Mouse (Mus musculus) midbrain, embryonic 16.5 days (tissue): ENCODE data around the gene Kremen1. TPM values are rescaled to one million over a fixed set of nuclear protein-coding genes. Genes with fewer than 3 reads are reported as not detected.

ENCODE experiments used
- ATAC-seq: fragments of 200-750 bp; cut with Nextera tagmentation; 2 replicates; pipeline ENCODE4 v1.8.0; 2017; ENCODE audit warnings: moderate TSS enrichment
- H3K27ac ChIP-seq: fragments of 300-500 bp; sonication (generic); 2 replicates; pipeline ENCODE4 v1.5.1; 2014; ENCODE audit warnings: mild to moderate bottlenecking, low read length, mixed read lengths
- H3K27me3 ChIP-seq: fragments of 300-500 bp; sonication (generic); 2 replicates; pipeline ENCODE4 v1.6.1; 2014; ENCODE audit warnings: low read depth, low read length, mixed read lengths; ENCODE audit not compliant: control insufficient read depth, insufficient read depth
- H3K36me3 ChIP-seq: fragments of 300-500 bp; sonication (generic); 2 replicates; pipeline ENCODE4 v1.6.1; 2014; ENCODE audit warnings: mild to moderate bottlenecking, low read length, moderate library complexity, mixed read lengths; ENCODE audit not compliant: control insufficient read depth, insufficient read depth
- H3K4me1 ChIP-seq: fragments of 300-500 bp; sonication (generic); 2 replicates; pipeline ENCODE4 v1.6.1; 2014; ENCODE audit warnings: mild to moderate bottlenecking, low read length, mixed read lengths; ENCODE audit not compliant: control insufficient read depth, insufficient read depth
- H3K4me2 ChIP-seq: fragments of 300-500 bp; sonication (generic); 2 replicates; pipeline ENCODE4 v1.6.1; 2014; ENCODE audit warnings: mild to moderate bottlenecking, low read length, mixed read lengths
- H3K4me3 ChIP-seq: fragments of 300-500 bp; sonication (generic); 2 replicates; pipeline ENCODE4 v1.5.1; 2014; ENCODE audit warnings: low read depth, mild to moderate bottlenecking, low read length, moderate library complexity, mixed read lengths
- H3K9ac ChIP-seq: fragments of 300-500 bp; sonication (generic); 2 replicates; pipeline ENCODE4 v1.6.1; 2014; ENCODE audit warnings: low read depth, low read length, mixed read lengths
- H3K9me3 ChIP-seq: fragments of 300-500 bp; sonication (generic); replicated peaks from 2 replicates; pipeline ENCODE4 v1.6.1; 2014; ENCODE audit warnings: mild to moderate bottlenecking, low read length, mixed read lengths; ENCODE audit not compliant: control insufficient read depth, poor library complexity, severe bottlenecking
- WGBS: fragments of 180-500 bp; shearing (Covaris S2); extraction: QIAGEN DNeasy Blood & Tissue Kit; methylation state at CpG from one replicate; pipeline ENCODE4 v1.1.7; 2014; 5-methylcytosine and 5-hydroxymethylcytosine counted together
- polyA plus RNA-seq: library from polyadenylated mRNA; unstranded; fragments of >200 nt; fragmentation: Nextera tagmentation; extraction: Ambion mirVana; gene quantifications from 2 replicates; pipeline ENCODE4 v1.2.1, GENCODE M21; 2015

The Kremen1 gene
- polyA plus RNA-seq, 1 experiment from 2014 or later, result 4.8 TPM

DNA sequence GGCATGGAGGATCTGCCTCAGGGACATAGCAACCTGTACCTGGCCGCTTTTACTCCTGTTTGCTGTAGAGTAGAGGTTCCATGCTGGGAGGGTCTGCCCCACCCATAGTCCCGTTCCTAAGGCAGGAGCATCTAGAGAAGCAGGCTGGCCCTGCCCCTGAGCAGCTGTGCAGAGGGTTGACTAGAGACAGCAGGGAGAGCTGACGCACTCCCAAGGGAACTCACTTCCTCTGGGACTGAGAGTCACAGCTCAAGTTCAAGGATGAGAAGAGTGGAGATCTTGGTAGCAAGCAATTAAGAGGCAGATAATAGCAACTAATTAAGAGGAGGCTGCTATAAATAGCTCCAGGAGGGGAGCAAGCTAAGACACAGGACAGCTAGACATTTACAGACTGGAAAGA lies 88.5 kb downstream of the Kremen1 start:
- no peak overlapping the region for H3K4me2 ChIP-seq
- no peak for ATAC-seq
- no peak overlapping the region for H3K9ac ChIP-seq
- no peaks in the 10 kb centered on the region for H3K9me3 ChIP-seq
- H3K36me3 ChIP-seq, result no peaks in the 10 kb centered on the region
- no peak overlapping the region for H3K4me3 ChIP-seq
- H3K4me1 ChIP-seq, result no peaks in the 10 kb centered on the region
- 48% methylated on average over 3 of the region's 3 CpGs for WGBS
- H3K27ac ChIP-seq, result no peak overlapping the region
- no peaks in the 10 kb centered on the region for H3K27me3 ChIP-seq

DNA sequence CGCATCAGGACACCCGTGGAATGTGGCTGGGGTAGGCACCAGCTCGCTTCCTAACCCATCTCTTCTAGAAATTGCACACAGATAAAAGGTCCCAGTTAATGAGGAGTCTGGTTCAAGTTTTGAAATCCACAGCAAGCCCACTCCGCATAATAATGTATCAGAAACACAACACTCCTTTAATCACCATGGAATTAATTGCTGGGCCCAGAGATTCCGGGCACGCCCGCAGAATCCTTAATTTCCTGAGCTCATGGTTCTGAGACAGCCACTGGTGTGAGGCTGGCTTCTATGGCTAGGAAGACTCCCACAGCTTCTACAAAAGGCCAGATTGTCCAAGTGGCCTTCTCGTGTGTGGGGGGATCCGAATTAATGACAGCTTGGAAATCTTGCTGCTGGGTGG lies 94.0 kb downstream of the Kremen1 start:
- H3K36me3 ChIP-seq, result no peaks in the 10 kb centered on the region
- peaks cover 3% of the 10 kb centered on the region; the same call in 1 of the 2 replicates for H3K4me1 ChIP-seq
- peak overlapping the region; percentile 13 for H3K27ac ChIP-seq
- H3K9me3 ChIP-seq, result no peaks in the 10 kb centered on the region
- H3K27me3 ChIP-seq, result no peaks in the 10 kb centered on the region
- ATAC-seq, result peak; percentile 63
- H3K4me3 ChIP-seq, result no peak overlapping the region
- H3K4me2 ChIP-seq, result no peak overlapping the region
- no peak overlapping the region for H3K9ac ChIP-seq
- WGBS, result 55% methylated on average over 9 of the region's 9 CpGs

DNA sequence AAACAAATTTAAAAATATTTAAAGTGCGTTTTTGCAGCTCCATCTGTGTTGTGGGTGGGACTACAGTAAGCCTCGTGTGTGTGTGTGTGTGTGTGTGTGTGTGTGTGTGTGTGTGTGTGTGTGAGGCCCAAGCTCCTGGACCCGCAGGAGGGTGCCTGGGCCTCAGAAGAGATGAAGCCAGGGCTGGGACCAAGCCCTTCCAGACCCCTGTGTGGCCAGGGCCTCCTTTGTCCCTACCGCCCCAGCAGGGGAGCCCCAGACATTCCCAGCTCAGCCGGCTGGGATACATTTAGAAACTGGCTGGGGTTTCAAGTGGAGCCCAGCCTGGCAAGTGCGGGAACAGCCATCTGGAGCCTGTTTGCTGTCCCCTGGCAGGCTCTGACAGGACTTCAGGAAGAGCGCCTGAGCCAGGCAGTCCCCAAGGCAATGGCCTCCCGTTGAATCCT lies 95.9 kb downstream of the Kremen1 start:
- no peaks in the 10 kb centered on the region for H3K36me3 ChIP-seq
- H3K27ac ChIP-seq, result no peak overlapping the region
- H3K9ac ChIP-seq, result no peak overlapping the region
- peak; percentile 36; the same call in 1 of the 2 replicates for ATAC-seq
- no peaks in the 10 kb centered on the region for H3K9me3 ChIP-seq
- H3K4me3 ChIP-seq, result no peak overlapping the region
- no peaks in the 10 kb centered on the region for H3K27me3 ChIP-seq
- H3K4me1 ChIP-seq, result peaks cover 3% of the 10 kb centered on the region; the same call in 1 of the 2 replicates
- WGBS, result 19% methylated on average over 8 of the region's 8 CpGs
- H3K4me2 ChIP-seq, result no peak overlapping the region

DNA sequence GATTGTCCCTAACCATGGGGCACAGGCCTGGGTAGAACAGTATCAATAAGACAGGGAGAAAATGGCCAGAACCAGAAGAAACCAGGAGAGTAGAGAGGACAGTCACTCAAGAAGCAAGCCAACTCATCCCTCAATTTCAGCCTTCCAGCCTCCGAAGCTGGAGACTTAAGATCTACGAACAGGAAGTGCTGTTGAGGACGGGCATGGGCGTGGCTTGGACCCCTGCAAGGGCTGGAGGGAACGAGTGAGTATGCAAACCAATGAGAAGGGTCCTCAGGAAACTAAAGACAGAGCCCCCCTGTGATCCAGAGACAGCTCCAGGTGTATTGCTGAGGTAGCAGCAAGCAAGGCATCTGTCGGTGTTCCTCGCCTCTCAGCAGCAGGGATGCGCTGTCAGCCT lies 97.0 kb downstream of the Kremen1 start:
- ATAC-seq, result no peak
- Histone ChIP-seq H3K36me3 (no peaks in the 10 kb centered on the region), H3K4me2 (no peak overlapping the region), H3K4me1 (peaks cover 3% of the 10 kb centered on the region; the same call in 1 of the 2 replicates), H3K27me3 (no peaks in the 10 kb centered on the region), H3K27ac (no peak overlapping the region), H3K4me3 (no peak overlapping the region), H3K9me3 (no peaks in the 10 kb centered on the region), H3K9ac (no peak overlapping the region)
- WGBS, result 23% methylated on average over 8 of the region's 8 CpGs

DNA sequence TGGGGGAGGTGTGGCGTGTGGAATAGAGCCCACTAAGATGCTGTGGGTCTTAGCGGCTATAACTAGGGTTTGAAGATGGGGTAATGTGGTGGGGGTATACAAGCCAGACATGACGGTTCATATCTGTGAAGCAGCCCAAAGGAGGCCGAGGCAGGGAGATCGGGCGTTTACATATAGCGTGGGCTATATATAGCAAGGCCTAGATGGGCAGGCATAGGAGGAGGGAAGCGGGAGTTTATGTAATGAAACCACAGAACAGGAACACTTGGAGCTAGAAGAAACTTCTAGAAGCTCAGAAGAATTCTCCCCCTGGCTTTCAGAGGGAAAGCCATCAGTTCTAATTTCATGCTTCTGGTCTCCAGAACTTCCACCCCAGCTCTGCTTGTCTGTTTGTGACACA lies 97.9 kb downstream of the Kremen1 start:
- no peaks in the 10 kb centered on the region for H3K36me3 ChIP-seq
- WGBS, result 96% methylated on average over 8 of the region's 8 CpGs
- no peak for ATAC-seq
- H3K9ac ChIP-seq, result no peak overlapping the region
- no peaks in the 10 kb centered on the region for H3K27me3 ChIP-seq
- no peaks in the 10 kb centered on the region for H3K9me3 ChIP-seq
- peaks cover 3% of the 10 kb centered on the region; the same call in 1 of the 2 replicates for H3K4me1 ChIP-seq
- no peak overlapping the region for H3K27ac ChIP-seq
- no peak overlapping the region for H3K4me2 ChIP-seq
- no peak overlapping the region for H3K4me3 ChIP-seq

DNA sequence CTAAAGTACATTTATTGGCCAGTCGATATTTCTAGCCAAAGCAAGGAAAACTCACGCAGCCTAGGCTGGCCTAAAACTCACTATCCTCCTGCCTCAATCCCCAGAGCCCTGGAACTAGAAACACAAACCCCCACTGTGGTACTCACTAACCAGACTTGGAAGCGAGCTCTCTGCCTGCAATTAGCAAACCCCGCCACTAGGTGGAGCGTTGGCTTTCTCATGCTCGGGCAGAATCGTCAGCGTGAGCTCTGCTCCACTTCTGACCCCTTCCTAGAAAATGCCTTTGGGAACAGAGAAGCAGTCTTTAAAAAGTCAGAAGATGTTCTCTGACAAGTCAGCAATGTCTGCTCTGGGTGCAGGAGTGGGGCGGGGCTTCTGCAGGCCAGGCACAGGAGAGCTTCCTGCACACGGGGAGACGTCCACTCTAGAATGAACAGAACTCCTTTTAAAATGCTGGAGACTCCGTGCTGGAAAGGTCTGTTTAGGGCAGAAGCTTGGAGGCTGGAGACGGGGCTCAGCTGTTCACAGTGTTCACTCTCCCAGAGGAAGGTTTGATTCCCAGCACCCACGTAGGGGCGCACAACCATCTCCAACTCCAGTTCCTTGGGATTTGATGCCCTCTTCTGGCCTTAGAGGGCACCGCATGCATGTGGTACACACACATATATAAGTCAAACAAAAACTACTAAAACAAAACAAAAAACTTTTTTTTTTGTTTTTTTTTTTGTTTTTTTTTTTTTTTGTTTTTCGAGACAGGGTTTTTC lies 100.5 kb downstream of the Kremen1 start:
- WGBS, result 70% methylated on average over 17 of the region's 17 CpGs

DNA sequence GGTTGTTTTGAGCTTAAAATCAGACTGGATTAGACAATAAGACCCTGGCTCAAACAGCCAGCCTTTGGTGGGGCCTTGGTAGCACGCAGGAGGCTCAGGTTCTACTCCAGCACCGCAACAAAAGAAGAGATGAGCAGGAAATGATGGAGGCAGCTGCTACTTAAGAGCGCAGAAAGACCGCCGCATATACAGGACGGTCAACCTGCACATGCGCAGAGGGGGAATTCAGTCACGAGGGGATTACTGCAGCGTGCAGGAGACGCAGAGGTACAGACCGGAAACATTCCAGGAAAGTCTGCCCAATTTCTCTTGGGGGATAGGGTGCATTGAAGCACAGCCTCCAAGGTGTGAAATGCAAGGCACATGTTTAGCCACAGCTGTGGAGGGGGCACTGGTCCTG lies 103.3 kb downstream of the Kremen1 start:
- no peak overlapping the region for H3K4me2 ChIP-seq
- no peak for ATAC-seq
- no peaks in the 10 kb centered on the region for H3K36me3 ChIP-seq
- no peaks in the 10 kb centered on the region for H3K27me3 ChIP-seq
- 87% methylated on average over 11 of the region's 11 CpGs for WGBS
- no peak overlapping the region for H3K27ac ChIP-seq
- H3K4me1 ChIP-seq, result no peaks in the 10 kb centered on the region
- no peak overlapping the region for H3K9ac ChIP-seq
- H3K9me3 ChIP-seq, result no peaks in the 10 kb centered on the region
- H3K4me3 ChIP-seq, result no peak overlapping the region

More for the DNA sequence above, 100.5 kb downstream of the Kremen1 start:
- Histone ChIP-seq H3K9me3 (no peaks in the 10 kb centered on the region), H3K36me3 (no peaks in the 10 kb centered on the region), H3K27me3 (no peaks in the 10 kb centered on the region), H3K4me2 (no peak overlapping the region), H3K27ac (no peak overlapping the region), H3K9ac (no peak overlapping the region), H3K4me1 (peaks cover 3% of the 10 kb centered on the region; the same call in 1 of the 2 replicates), H3K4me3 (no peak overlapping the region)
- no peak for ATAC-seq

DNA sequence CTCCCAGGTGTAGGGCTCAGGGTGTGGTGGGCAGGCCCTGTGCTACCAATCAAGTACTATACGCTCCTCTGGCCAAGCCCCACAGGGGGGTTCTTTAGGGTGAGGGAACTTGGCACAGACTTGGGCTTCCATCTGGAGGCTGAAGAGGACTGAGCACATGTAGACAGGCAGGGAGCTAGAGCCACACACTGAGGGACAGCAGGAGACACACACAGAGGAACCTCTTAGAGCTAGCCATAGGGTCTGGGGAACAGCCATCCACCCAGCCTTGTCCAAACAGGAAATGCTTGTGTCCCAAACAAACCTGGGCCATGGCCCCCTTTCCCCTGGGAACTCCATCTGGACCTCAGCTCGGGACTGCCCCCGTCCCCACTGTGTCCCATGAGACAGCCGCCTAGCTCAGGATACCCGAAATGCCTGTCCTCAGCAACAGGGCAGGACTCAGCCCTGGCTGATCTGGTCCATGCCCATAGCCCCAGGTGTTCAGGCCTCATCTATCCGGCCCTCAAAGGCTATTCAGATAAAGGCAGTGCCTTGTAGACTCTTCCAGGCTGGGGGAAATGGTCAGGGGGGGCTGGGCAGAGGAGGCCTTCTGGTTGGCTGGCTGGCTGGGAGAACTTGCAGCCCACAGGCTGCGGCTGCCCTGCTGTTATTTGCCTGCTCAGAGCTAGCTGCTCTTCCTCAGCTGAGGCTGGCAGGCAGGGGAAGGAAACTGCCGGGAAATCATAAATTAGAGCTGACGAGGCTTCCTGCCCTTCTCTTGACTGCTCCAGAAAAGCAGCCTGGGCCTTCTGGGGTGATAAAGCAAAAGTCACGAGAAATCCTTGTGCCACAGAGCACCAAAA lies 106.2 kb downstream of the Kremen1 start:
- no peak overlapping the region for H3K4me3 ChIP-seq
- no peak for ATAC-seq
- no peaks in the 10 kb centered on the region for H3K9me3 ChIP-seq
- no peak overlapping the region for H3K4me2 ChIP-seq
- H3K4me1 ChIP-seq, result peaks cover 9% of the 10 kb centered on the region
- H3K36me3 ChIP-seq, result no peaks in the 10 kb centered on the region
- H3K9ac ChIP-seq, result peak overlapping the region; percentile 30; the same call in 1 of the 2 replicates
- no peak overlapping the region for H3K27ac ChIP-seq
- 47% methylated on average over 10 of the region's 10 CpGs for WGBS
- peaks cover 4% of the 10 kb centered on the region; the same call in 1 of the 2 replicates for H3K27me3 ChIP-seq
